Mouse (Mus musculus): ENCODE measurements around the gene Zc2hc1c.
A peak's percentile ranks its signal among the peaks of the same experiment; 100 is the strongest.
"Not testable (repeated sequence)": the region's sequence is repeated elsewhere in the genome, so short reads cannot be mapped to it uniquely, and the experiment has no call there.

Zc2hc1c gene

GRCm38 (mm10) chr12:85288486-85289156 is at the start of gene Zc2hc1c:
Gene Zc2hc1c (plus strand): TSS chr12:85288591.
- DNase-seq, result peak; percentile 96

DNA sequence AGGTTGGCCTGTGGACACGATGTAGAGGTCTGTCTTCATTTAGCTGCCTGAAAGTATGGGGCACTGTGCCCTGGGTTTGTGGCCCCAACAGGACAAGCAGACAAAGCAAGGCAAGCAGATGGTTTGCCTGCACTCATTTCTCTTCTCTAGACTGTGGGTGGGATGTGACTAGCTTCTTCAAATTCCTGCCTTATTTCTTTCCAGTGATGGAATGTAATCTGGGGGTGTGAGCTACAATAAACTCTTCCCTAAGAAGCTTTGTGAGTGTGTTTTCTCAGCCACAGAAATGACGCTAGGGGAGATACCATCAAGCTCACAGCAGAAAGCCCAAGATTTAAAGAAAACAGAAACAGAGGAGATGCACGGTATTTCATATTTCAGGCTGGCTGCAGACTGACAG is 36.3 kb upstream of the Zc2hc1c start:
- DNase-seq, result no peak

GRCm38 (mm10) chr12:85256074-85256751 is 32.2 kb upstream of the Zc2hc1c start:
- DNase-seq, result peak; percentile 32

DNA sequence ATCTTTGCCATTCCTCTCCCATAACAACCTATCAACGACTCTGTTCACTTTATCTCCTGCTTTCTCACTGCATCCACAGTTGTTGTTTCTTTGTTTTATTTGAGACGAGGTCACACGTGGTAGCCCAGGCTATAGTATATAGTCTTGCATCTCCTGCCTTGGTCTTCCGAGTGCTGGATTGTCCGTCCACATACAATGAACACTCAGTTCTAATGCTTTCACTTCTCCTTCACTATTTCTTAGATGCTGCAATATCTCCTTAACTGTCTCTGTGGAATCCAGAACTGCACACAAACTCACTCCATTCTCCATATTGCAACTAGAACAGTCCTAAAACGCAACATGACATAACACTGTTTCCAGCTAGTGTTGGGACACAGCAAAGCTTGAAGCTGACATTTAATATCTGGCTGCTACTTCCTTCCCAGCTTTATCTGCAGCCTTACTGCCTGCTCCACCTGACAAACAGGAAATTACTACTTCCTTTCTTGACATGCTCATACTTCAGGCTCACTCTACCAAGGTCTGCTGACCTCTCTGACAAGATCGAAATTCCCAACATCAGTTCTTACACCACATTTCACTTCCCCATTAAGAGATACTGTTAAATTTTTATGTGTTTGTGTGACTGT is 31.3 kb upstream of the Zc2hc1c start:
- DNase-seq, result no peak

- peak; percentile 83 for DNase-seq
These were observed 25.9 kb upstream of the Zc2hc1c start for GRCm38 (mm10) chr12:85262489-85262888.

GRCm38 (mm10) chr12:85263190-85263589 is 25.2 kb upstream of the Zc2hc1c start:
- DNase-seq, result no peak

DNA sequence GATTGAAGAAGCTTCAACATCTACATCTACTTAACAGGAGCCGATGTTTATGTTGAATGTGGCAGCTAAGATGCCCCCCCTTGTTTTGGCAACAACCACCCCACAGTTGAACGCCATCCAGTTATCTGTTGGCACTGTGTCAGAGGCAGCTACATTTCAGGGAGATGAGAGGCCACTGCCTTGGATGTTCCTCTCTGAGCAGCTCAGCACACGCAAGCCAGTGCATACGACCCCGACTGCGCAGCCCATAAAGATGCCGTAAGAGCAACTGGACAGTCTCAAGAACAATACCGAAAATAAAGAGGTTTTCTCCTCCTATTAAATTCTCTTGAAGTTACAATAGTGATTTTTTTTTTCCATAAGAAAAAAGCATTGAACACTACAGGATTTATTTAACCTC is 23.9 kb upstream of the Zc2hc1c start:
- no peak for DNase-seq

DNA sequence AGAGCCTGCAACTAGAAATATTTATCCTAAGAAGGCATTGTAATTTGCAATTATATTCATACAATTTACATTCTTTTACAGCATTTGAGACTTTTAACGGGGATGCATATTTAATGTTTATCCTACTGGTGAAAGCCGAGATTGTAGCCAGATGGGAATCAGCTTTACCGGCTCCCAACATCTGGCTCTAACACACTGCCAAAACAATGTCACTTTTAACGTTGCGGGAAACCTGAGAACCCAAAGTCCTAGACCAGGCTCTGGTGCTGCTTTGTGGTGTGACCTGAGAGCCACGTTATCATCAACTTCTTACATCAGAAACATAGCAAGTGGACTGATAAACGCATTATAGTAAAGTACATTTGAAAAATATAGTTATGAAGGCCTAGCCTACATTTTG is 23.5 kb upstream of the Zc2hc1c start:
- DNase-seq, result peak; percentile 69

DNA sequence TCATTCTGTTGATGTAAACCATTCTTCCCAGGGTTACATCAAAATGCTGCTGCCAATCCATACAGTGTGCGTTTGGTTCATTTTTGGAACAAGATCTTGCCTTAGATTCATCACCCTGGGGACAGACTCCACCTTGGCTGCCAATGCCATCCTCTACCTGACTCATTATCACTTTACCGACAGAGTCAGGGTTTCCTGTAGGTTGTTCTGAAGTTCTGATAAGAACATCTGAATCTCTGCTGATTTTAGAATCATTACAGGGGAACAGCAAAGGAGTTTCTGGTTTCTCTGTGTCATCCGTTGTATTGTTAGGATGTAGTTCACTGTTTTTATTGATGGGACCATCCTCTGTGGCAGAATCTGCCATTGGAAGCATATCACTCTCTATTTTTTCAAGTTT is 22.1 kb upstream of the Zc2hc1c start:
- DNase-seq, result no peak

DNA sequence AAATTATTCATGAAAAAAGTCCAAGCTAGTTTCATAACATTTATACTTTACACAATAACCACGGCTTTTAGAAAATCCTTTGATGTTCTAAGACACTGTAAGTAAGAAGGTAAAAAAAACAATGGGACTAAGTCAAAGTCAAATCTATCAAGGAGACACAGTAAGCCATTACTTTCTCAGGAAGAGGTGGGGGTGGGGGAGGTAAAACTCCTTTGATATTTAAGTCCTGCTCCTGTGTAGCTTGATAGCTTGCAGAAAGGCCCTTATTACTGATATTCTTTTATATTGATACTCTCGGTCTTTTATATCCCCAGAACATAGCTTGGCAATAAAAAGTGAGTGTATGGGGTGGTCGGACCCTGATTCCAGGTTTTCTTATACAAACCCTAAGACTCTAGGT is 18.6 kb upstream of the Zc2hc1c start:
- DNase-seq, result no peak

DNA sequence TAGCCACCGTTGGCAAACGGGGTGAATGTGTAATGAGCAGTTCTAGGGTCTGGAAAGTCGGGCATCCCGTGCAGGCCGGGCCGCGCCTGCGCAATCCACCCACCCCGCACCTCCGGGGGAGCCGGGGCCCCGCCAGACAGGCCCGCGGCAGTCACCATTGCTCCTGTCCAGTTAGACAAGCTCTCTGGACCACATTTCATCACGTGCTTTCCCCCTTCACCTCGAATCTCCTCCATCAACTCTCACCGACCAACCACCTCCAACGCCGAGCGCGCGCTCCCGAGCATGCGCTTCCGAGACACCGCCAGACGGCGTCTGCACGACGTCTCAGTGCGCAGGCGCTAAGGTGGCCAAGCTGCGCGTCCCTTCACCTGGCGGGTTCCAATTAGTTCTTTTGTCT is 18.1 kb upstream of the Zc2hc1c start, which contains the start of gene Mlh3:
Mlh3 (minus strand) TSS at position 281 of the 400 bp plus-strand sequence.
- peak; percentile 94 for DNase-seq

DNA sequence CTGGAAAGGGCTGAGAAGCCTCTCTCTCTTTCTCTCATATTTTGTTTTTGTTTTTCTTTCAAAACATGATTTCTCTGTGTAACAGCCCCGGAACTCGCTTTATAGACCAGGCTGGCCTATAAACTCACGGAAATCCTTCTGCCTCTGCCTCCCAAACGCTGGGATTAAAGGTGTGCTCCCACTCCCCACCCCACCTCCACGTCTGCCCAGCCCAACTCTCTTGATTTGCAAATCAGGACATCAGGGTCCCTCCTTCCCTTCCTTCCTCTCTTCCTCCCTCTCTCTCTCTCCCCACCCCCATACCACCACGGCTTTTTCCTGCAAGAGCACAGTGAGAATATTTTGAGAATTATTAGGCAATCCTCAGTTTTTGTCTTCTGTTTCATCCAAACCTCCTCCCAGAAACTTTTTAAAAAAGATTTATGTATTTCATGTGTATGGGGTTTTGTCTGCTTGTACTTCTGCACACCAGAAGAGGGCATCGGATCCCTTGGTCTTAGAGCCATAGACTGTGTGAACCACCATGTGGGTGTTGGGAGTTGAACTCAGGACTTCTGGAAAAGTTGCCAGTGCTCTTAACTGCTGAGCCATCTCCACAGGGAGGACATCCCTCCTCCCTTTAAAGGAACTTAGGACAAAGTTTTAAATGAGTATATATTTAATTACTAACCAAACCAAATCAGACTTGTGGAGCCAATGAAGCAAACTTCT is 17.1 kb upstream of the Zc2hc1c start:
- DNase-seq, result no peak

- DNase-seq, result no peak
These were observed 16.6 kb upstream of the Zc2hc1c start for GRCm38 (mm10) chr12:85271843-85272206.

GRCm38 (mm10) chr12:85273508-85273907 is 14.9 kb upstream of the Zc2hc1c start:
- DNase-seq, result peak; percentile 40

DNA sequence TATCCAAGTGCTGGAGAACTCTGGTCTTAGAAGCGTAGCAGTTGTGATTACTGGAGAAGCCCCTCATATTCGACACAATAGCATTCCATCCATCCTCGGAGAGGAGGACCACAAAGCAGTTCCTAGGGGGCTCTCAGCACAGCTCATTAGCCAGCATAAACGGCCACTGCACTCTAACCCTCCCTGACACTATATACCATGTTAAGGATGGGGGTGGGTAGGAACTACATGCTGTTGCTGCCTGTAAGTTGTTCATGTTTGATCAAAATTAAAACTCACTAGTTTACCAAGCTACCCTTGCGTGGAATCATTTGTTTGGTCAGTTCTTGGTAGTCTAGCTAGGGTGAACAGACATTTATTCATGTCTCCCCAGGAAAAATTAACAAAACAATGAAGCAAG is 12.1 kb upstream of the Zc2hc1c start:
- no peak for DNase-seq

DNA sequence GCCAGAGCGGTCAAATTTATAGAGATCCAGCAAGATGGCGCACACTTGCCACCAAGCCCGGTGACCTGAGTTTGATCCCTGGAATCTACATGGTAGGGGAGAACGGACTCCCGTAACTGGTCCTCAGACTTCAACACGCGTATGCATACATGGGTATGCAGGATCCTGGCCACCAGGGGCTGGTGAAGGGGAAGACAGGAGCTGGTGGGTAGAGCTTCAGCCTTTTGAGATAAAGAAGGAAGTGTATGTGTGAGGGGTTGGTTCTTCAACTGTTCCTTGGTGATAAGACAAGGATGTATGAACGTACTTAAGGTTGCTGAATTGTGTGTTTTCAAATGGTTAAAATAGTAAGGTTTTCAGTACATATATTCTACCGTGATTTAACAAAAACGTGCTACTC is 9.5 kb upstream of the Zc2hc1c start:
- DNase-seq, result no peak

GRCm38 (mm10) chr12:85279396-85280080 is 8.9 kb upstream of the Zc2hc1c start:
- no peak for DNase-seq

DNA sequence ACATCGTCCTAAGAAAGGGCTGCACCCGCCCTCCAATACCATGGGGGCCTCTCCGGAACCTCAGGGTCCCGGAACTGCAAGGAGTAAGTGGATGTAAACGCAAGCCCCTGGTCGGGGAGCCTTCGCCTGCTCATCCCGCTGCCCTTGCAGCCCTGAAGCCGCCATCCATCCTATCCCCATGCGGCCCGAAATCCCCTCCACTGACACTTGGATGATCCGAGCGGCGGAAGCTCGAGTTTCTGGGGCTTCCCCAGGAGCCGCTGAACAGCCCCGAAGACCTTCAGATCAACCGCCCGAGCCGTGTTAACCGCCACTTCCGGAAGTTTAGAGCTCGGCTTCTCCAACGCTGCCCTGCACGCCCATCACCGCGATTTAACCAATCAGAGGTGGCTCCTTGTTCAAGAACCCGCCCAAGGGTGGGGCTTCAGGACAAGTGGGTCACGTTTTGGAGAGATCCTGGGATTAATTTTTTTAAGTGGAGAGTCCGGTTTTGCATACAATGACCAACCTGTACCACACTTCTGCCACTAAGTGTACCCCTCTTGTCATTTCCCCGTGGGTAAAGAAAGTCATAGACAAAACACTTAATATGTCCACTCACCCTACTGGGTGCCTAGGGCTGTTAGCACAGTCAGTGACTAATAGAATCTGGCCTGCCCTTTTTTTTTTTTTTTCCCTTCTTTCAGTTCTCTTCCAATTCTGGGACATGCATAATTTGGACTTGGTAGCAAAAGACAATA is 8.1 kb upstream of the Zc2hc1c start:
- peak; percentile 99 for DNase-seq

DNA sequence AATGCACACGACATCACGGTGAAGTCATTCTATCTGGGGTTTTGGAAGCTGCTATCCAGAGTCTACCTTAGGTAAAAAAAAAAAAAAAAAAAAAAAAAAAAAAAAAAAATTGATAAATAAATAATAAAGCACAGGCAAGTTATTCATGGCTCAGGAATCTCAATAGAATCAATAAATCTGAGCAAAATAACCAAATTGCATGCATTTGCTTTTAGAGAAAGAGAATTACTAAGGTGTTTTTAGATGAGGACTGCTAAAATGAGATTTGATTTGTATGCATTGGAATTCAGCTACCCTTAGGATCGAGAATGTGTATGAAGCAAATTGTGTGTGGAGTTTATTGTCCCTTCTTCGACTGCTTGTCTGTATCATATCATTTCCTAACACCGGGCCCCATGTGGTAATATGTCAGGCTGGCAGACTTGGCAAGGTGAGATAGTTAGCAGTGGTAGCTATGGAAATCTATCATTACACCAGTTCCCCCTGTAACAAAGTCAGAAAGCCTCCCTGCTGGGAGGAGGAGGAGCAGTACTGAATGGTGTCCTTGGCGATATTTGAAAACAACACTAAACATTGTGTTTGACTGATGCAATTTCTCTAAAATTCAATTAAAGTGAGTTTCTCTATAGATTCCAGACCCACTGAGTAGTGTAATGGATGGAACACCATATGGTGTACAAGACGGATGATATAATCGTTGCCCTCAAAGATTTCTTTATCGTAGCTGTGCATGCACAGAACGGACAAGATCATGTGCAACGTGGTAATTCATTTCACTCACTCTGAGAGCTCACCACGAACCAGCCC is 7.3 kb upstream of the Zc2hc1c start:
- no peak for DNase-seq

- DNase-seq, result not testable (repeated sequence)
These were observed 6.6 kb upstream of the Zc2hc1c start for GRCm38 (mm10) chr12:85281756-85282155.

- no peak for DNase-seq
These were observed 4.1 kb upstream of the Zc2hc1c start for GRCm38 (mm10) chr12:85284331-85284730.

All from embryo, embryonic 11 days (tissue).